Mouse (Mus musculus) megakaryocyte, embryonic 14.5 days (primary cell): ENCODE measurements around the gene Rita1.

ENCODE experiments used
- FLI1 ChIP-seq: IDR thresholded peaks from 2 replicates; pipeline ENCODE4 v1.6.1; 2012; ENCODE audit warnings: low read length, inconsistent platforms, mixed read lengths
- GATA1 ChIP-seq: IDR thresholded peaks from 3 replicates; pipeline ENCODE4 v1.6.1; 2012; ENCODE audit warnings: mixed read lengths, low read length, inconsistent platforms, borderline replicate concordance

GRCm38 (mm10) chr5:120656281-120656751, 43.9 kb upstream of the Rita1 start:
- TF ChIP-seq GATA1: no peak
- TF ChIP-seq FLI1: no peak
